Mouse (Mus musculus): Measurements from ENCODE around the gene Atp6v1e1. TPM values are rescaled to one million over a fixed set of nuclear protein-coding genes. Genes with fewer than 3 reads are reported as not detected.
A peak's percentile ranks its signal among the peaks of the same experiment; 100 is the strongest.

Gene Atp6v1e1
- polyA plus RNA-seq (2012; rRNA removed) (68.8 and 75.7 TPM in 2 replicates), polyA plus RNA-seq (2014; fragmentation: Nextera tagmentation; extraction: Ambion mirVana) (114 and 115 TPM in 2 replicates)

DNA sequence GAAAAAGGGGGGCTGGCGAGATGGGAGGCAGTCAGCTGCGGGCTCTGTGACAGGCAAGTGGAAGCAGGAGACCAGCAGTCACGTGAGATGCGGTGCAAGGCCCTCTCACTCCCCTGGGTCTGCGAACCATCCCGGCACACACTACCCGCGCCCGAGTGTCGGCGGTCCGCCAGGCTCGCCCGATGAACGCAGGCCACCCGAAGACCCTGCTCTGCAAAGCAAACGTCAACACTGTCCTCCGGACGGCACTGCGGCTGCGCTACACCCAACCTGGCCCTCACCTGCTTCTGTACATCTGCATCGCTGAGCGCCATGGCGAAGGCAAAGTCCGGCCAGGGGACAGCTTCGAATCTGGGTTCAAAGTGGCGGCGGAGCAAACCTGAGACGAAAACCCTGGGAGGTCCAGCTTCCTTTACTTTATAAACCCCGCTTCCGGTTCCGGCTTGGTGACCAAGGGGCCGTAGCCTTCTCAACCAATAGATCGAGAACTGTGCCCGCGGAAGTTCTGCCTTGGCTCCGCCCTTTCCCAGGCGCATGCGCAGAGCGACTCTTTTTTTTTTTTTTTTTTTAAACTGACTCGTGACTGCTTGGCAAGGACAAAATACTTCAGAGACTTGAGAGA is at the start of gene Atp6v1e1:
Gene Atp6v1e1 (minus strand): TSS at position 487 of the 622 bp plus-strand sequence.
- H3K27ac ChIP-seq (replicated peaks; ENCODE audit: low read depth, low read length): peak within 1 kb of the TSS; percentile 78
- under 1% methylated on average over 41 of the region's 41 CpGs for WGBS
- H3K36me3 ChIP-seq (ENCODE audit: control insufficient read depth, insufficient read depth, low read length): peaks cover 17% of the 10 kb centered on the region
- DNase-seq (ENCODE audit: low spot score): peak; percentile 97
- H3K9ac ChIP-seq (ENCODE audit: low read depth, low read length, severe bottlenecking): peak within 1 kb of the TSS; percentile 80
- no peaks in the 10 kb centered on the region for H3K27me3 ChIP-seq (ENCODE audit: control insufficient read depth, insufficient read depth, low read length)
- H3K9me3 ChIP-seq (ENCODE audit: control insufficient read depth, low read length): no peaks in the 10 kb centered on the region
- TF ChIP-seq POLR2A (IDR thresholded peaks at IDR 0.05; ENCODE audit: borderline replicate concordance, extremely low read depth, insufficient read depth, insufficient read length): no peak
- ATAC-seq (ENCODE audit: low FRiP score, low read depth): peak; percentile 98
- peak within 1 kb of the TSS; percentile 98 for H3K4me3 ChIP-seq (replicated peaks; ENCODE audit: low read length)
- H3K4me1 ChIP-seq (ENCODE audit: control insufficient read depth, insufficient read depth, low read length): 0 out of 2 replicates have a peak, but pooled peaks cover 5% of the 10 kb centered on the region
- H3K4me2 ChIP-seq (replicated peaks; ENCODE audit: low read depth, low read length, severe bottlenecking): peak within 1 kb of the TSS; percentile 54

DNA sequence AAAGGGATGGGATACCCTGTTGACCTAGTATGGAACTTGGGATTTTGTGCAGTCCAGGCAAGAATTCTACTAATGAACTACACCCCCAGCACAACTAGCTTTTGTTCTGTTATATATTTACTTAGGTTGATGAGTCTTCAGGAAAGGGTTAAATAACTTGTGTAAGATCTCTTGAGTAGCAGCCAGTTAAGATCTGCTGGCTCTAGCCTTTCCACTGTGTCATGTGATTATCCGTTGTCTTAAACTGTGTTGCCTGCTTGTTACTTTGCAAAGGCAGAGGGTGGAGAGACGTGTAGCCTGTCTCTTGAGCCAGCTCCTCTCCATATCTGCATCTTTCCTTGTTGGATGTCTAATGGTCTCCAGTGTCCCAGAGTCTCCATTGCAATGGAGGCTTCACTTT is 48.7 kb upstream of the Atp6v1e1 start:
- H3K27me3 ChIP-seq (ENCODE audit: control insufficient read depth, insufficient read depth, low read length): no peaks in the 10 kb centered on the region
- DNase-seq (ENCODE audit: low spot score): no peak
- no peak overlapping the region for H3K27ac ChIP-seq (replicated peaks; ENCODE audit: low read depth, low read length)
- no peak for TF ChIP-seq POLR2A (IDR thresholded peaks at IDR 0.05; ENCODE audit: borderline replicate concordance, extremely low read depth, insufficient read depth, insufficient read length)
- WGBS: 88% methylated on average over 2 of the region's 2 CpGs
- H3K36me3 ChIP-seq (ENCODE audit: control insufficient read depth, insufficient read depth, low read length): peaks cover 17% of the 10 kb centered on the region
- no peak overlapping the region for H3K9ac ChIP-seq (ENCODE audit: low read depth, low read length, severe bottlenecking)
- H3K4me1 ChIP-seq (ENCODE audit: control insufficient read depth, insufficient read depth, low read length): no peaks in the 10 kb centered on the region
- ATAC-seq (ENCODE audit: low FRiP score, low read depth): no peak
- H3K4me3 ChIP-seq (replicated peaks; ENCODE audit: low read length): no peak overlapping the region
- no peaks in the 10 kb centered on the region for H3K9me3 ChIP-seq (ENCODE audit: control insufficient read depth, low read length)
- no peak overlapping the region for H3K4me2 ChIP-seq (replicated peaks; ENCODE audit: low read depth, low read length, severe bottlenecking)

- peaks cover 23% of the 10 kb centered on the region for H3K36me3 ChIP-seq (ENCODE audit: control insufficient read depth, insufficient read depth, low read length)
- no peaks in the 10 kb centered on the region for H3K9me3 ChIP-seq (ENCODE audit: control insufficient read depth, low read length)
- ATAC-seq (ENCODE audit: low FRiP score, low read depth) (no peak), DNase-seq (ENCODE audit: low spot score) (peak; percentile 9)
- no peak overlapping the region for H3K4me3 ChIP-seq (replicated peaks; ENCODE audit: low read length)
- H3K27ac ChIP-seq (replicated peaks; ENCODE audit: low read depth, low read length): no peak overlapping the region
- H3K9ac ChIP-seq (ENCODE audit: low read depth, low read length, severe bottlenecking): no peak overlapping the region
- no peak for TF ChIP-seq POLR2A (IDR thresholded peaks at IDR 0.05; ENCODE audit: borderline replicate concordance, extremely low read depth, insufficient read depth, insufficient read length)
- no peaks in the 10 kb centered on the region for H3K4me1 ChIP-seq (ENCODE audit: control insufficient read depth, insufficient read depth, low read length)
- H3K4me2 ChIP-seq (replicated peaks; ENCODE audit: low read depth, low read length, severe bottlenecking): no peak overlapping the region
- no peaks in the 10 kb centered on the region for H3K27me3 ChIP-seq (ENCODE audit: control insufficient read depth, insufficient read depth, low read length)
- WGBS: 57% methylated on average over 1 of the region's 1 CpGs
Observed at GRCm38 (mm10) chr6:120868824-120869223, 46.2 kb upstream of the Atp6v1e1 start.

- DNase-seq (ENCODE audit: low spot score) (no peak), ATAC-seq (ENCODE audit: low FRiP score, low read depth) (no peak)
- Histone ChIP-seq H3K27me3 (ENCODE audit: control insufficient read depth, insufficient read depth, low read length) (no peaks in the 10 kb centered on the region), H3K4me3 (replicated peaks; ENCODE audit: low read length) (no peak overlapping the region), H3K4me1 (ENCODE audit: control insufficient read depth, insufficient read depth, low read length) (no peaks in the 10 kb centered on the region), H3K36me3 (ENCODE audit: control insufficient read depth, insufficient read depth, low read length) (peaks cover 23% of the 10 kb centered on the region), H3K9ac (ENCODE audit: low read depth, low read length, severe bottlenecking) (no peak overlapping the region), H3K9me3 (ENCODE audit: control insufficient read depth, low read length) (no peaks in the 10 kb centered on the region), H3K4me2 (replicated peaks; ENCODE audit: low read depth, low read length, severe bottlenecking) (no peak overlapping the region), H3K27ac (replicated peaks; ENCODE audit: low read depth, low read length) (no peak overlapping the region)
- 84% methylated on average over 9 of the region's 9 CpGs for WGBS
- TF ChIP-seq POLR2A (IDR thresholded peaks at IDR 0.05; ENCODE audit: borderline replicate concordance, extremely low read depth, insufficient read depth, insufficient read length): no peak
Observed at GRCm38 (mm10) chr6:120866051-120866814, 43.6 kb upstream of the Atp6v1e1 start.

DNA sequence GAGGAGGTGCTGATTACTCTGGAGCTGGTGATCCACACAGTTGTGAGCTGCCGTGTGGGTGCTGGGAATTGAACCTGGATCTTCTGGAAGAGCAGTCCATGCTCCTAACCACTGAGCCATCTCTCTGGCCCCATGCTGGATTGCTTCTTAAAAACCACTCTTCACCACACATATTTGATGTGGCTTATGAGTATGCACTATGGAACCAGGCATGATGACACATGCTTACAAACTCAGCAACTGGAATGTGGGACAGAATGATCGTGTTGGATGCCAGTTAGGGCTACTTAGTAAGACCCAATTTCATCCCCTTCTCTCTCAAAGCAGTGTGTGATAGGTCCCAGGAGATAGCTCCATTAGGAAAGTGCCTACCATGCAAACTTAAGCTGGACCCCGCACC is 37.5 kb upstream of the Atp6v1e1 start:
- Histone ChIP-seq H3K4me3 (replicated peaks; ENCODE audit: low read length) (no peak overlapping the region), H3K9me3 (ENCODE audit: control insufficient read depth, low read length) (no peaks in the 10 kb centered on the region), H3K27ac (replicated peaks; ENCODE audit: low read depth, low read length) (no peak overlapping the region), H3K36me3 (ENCODE audit: control insufficient read depth, insufficient read depth, low read length) (peaks cover 26% of the 10 kb centered on the region), H3K27me3 (ENCODE audit: control insufficient read depth, insufficient read depth, low read length) (no peaks in the 10 kb centered on the region), H3K4me1 (ENCODE audit: control insufficient read depth, insufficient read depth, low read length) (no peaks in the 10 kb centered on the region), H3K9ac (ENCODE audit: low read depth, low read length, severe bottlenecking) (no peak overlapping the region), H3K4me2 (replicated peaks; ENCODE audit: low read depth, low read length, severe bottlenecking) (no peak overlapping the region)
- ATAC-seq (ENCODE audit: low FRiP score, low read depth) (no peak), DNase-seq (ENCODE audit: low spot score) (no peak)
- 94% methylated on average over 3 of the region's 3 CpGs for WGBS
- no peak for TF ChIP-seq POLR2A (IDR thresholded peaks at IDR 0.05; ENCODE audit: borderline replicate concordance, extremely low read depth, insufficient read depth, insufficient read length)

Measured in limb, embryonic 14.5 days (tissue).